Mouse (Mus musculus) heart, embryonic 16.5 days (tissue): ENCODE measurements at regions not wholly inside any gene's neighbourhood (a gene's known extent, or its start where the extent isn't known, plus 50 kb on each side); places are given as distances from the start of the nearest gene placed in this dataset.

Source experiments
- ATAC-seq: fragments of 200-750 bp; cut with Nextera tagmentation; replicated peaks from 2 replicates; pipeline ENCODE4 v1.8.0; 2017; ENCODE audit warnings: moderate number of reproducible peaks; ENCODE audit not compliant: insufficient read depth, low FRiP score; ENCODE audit errors: extremely low read depth
- H3K27ac ChIP-seq: fragments of 300-500 bp; sonication (generic); 2 replicates; pipeline ENCODE4 v1.5.1; 2014; ENCODE audit warnings: mild to moderate bottlenecking, low read length, control low read depth, moderate library complexity
- H3K27me3 ChIP-seq: fragments of 300-500 bp; sonication (generic); 2 replicates; pipeline ENCODE4 v1.6.1; 2014; ENCODE audit warnings: low read length, mixed read lengths; ENCODE audit not compliant: control insufficient read depth, insufficient read depth
- H3K36me3 ChIP-seq: fragments of 300-500 bp; sonication (generic); 2 replicates; pipeline ENCODE4 v1.6.1; 2014; ENCODE audit not compliant: control insufficient read depth, insufficient read depth
- H3K4me1 ChIP-seq: fragments of 300-500 bp; sonication (generic); 2 replicates; pipeline ENCODE4 v1.6.1; 2014; ENCODE audit warnings: low read length, mixed read lengths; ENCODE audit not compliant: control insufficient read depth, insufficient read depth
- H3K4me2 ChIP-seq: fragments of 300-500 bp; sonication (generic); 2 replicates; pipeline ENCODE4 v1.6.1; 2014; ENCODE audit warnings: low read depth, mild to moderate bottlenecking, control low read depth, low read length
- H3K4me3 ChIP-seq: fragments of 300-500 bp; sonication (generic); 2 replicates; pipeline ENCODE4 v1.5.1; 2014; ENCODE audit warnings: mild to moderate bottlenecking, control low read depth, low read length
- H3K9ac ChIP-seq: fragments of 300-500 bp; sonication (generic); 2 replicates; pipeline ENCODE4 v1.6.1; 2014; ENCODE audit warnings: low read length, control low read depth
- H3K9me3 ChIP-seq: fragments of 300-500 bp; sonication (generic); replicated peaks from 2 replicates; pipeline ENCODE4 v1.6.1; 2016; ENCODE audit warnings: low read length; ENCODE audit not compliant: control insufficient read depth
- WGBS: fragments of 180-500 bp; shearing (Covaris S2); extraction: QIAGEN DNeasy Blood & Tissue Kit; methylation state at CpG from one replicate; pipeline ENCODE4 v1.1.7; 2014; 5-methylcytosine and 5-hydroxymethylcytosine counted together

- no peaks in the 10 kb centered on the region for H3K9me3 ChIP-seq
- no peak overlapping the region for H3K9ac ChIP-seq
- no peaks in the 10 kb centered on the region for H3K4me1 ChIP-seq
- no peak overlapping the region for H3K4me3 ChIP-seq
- H3K27ac ChIP-seq: no peak overlapping the region
- H3K36me3 ChIP-seq: no peaks in the 10 kb centered on the region
- H3K4me2 ChIP-seq: no peak overlapping the region
- no peak for ATAC-seq
- WGBS: 86% methylated on average over 6 of the region's 6 CpGs
- no peaks in the 10 kb centered on the region for H3K27me3 ChIP-seq
Observed at GRCm38 (mm10) chr12:12147088-12147687, 114.8 kb upstream of the Fam49a start.

- H3K9ac ChIP-seq: no peak overlapping the region
- no peaks in the 10 kb centered on the region for H3K27me3 ChIP-seq
- 67% methylated on average over 3 of the region's 3 CpGs for WGBS
- H3K27ac ChIP-seq: no peak overlapping the region
- no peak overlapping the region for H3K4me2 ChIP-seq
- H3K4me3 ChIP-seq: no peak overlapping the region
- no peak for ATAC-seq
- no peaks in the 10 kb centered on the region for H3K36me3 ChIP-seq
- no peaks in the 10 kb centered on the region for H3K9me3 ChIP-seq
- no peaks in the 10 kb centered on the region for H3K4me1 ChIP-seq
Observed at GRCm38 (mm10) chr12:12147847-12148246, 114.1 kb upstream of the Fam49a start.

- no peak for ATAC-seq
- H3K9me3 ChIP-seq: no peaks in the 10 kb centered on the region
- no peak overlapping the region for H3K9ac ChIP-seq
- no peak overlapping the region for H3K27ac ChIP-seq
- H3K36me3 ChIP-seq: no peaks in the 10 kb centered on the region
- H3K4me2 ChIP-seq: no peak overlapping the region
- H3K27me3 ChIP-seq: no peaks in the 10 kb centered on the region
- 40% methylated on average over 3 of the region's 3 CpGs for WGBS
- H3K4me3 ChIP-seq: no peak overlapping the region
- H3K4me1 ChIP-seq: no peaks in the 10 kb centered on the region
Observed at GRCm38 (mm10) chr12:12148659-12149399, 113.1 kb upstream of the Fam49a start.

GRCm38 (mm10) chr12:12164411-12164810 is 97.5 kb upstream of the Fam49a start:
- no peak for ATAC-seq
- no peaks in the 10 kb centered on the region for H3K4me1 ChIP-seq
- no peak overlapping the region for H3K9ac ChIP-seq
- H3K4me3 ChIP-seq: no peak overlapping the region
- WGBS: 54% methylated on average over 1 of the region's 1 CpGs
- H3K27me3 ChIP-seq: no peaks in the 10 kb centered on the region
- H3K4me2 ChIP-seq: no peak overlapping the region
- no peaks in the 10 kb centered on the region for H3K9me3 ChIP-seq
- H3K27ac ChIP-seq: no peak overlapping the region
- H3K36me3 ChIP-seq: no peaks in the 10 kb centered on the region

- no peak for ATAC-seq
- Histone ChIP-seq H3K9ac (no peak overlapping the region), H3K27ac (no peak overlapping the region), H3K9me3 (no peaks in the 10 kb centered on the region), H3K4me2 (no peak overlapping the region), H3K4me1 (no peaks in the 10 kb centered on the region), H3K4me3 (no peak overlapping the region), H3K27me3 (no peaks in the 10 kb centered on the region), H3K36me3 (no peaks in the 10 kb centered on the region)
- 71% methylated on average over 2 of the region's 2 CpGs for WGBS
Observed at GRCm38 (mm10) chr12:12170581-12170980, 91.4 kb upstream of the Fam49a start.

- Histone ChIP-seq H3K9me3 (no peaks in the 10 kb centered on the region), H3K9ac (no peak overlapping the region), H3K36me3 (no peaks in the 10 kb centered on the region), H3K4me2 (no peak overlapping the region), H3K27ac (no peak overlapping the region), H3K27me3 (no peaks in the 10 kb centered on the region), H3K4me3 (no peak overlapping the region), H3K4me1 (peaks cover 8% of the 10 kb centered on the region)
- WGBS: 66% methylated on average over 6 of the region's 6 CpGs
- ATAC-seq: no peak
Observed at GRCm38 (mm10) chr12:12172087-12172823, 89.7 kb upstream of the Fam49a start.

- Histone ChIP-seq H3K36me3 (no peaks in the 10 kb centered on the region), H3K4me1 (peaks cover 24% of the 10 kb centered on the region), H3K9ac (peak overlapping the region; percentile 68), H3K27me3 (no peaks in the 10 kb centered on the region), H3K27ac (0 out of 2 replicates have a peak overlapping the region, but pooled peaks have one; percentile 31), H3K9me3 (no peaks in the 10 kb centered on the region), H3K4me2 (peak overlapping the region; percentile 67), H3K4me3 (peak overlapping the region; percentile 50)
- 11% methylated on average over 13 of the region's 13 CpGs for WGBS
- peak; percentile 31; the same call in 1 of the 2 replicates for ATAC-seq
Observed at GRCm38 (mm10) chr12:12176331-12177263, 85.3 kb upstream of the Fam49a start.

- Histone ChIP-seq H3K36me3 (no peaks in the 10 kb centered on the region), H3K27ac (no peak overlapping the region), H3K4me3 (no peak overlapping the region), H3K9ac (no peak overlapping the region), H3K27me3 (no peaks in the 10 kb centered on the region), H3K4me1 (peaks cover 24% of the 10 kb centered on the region), H3K9me3 (no peaks in the 10 kb centered on the region), H3K4me2 (no peak overlapping the region)
- 82% methylated on average over 6 of the region's 6 CpGs for WGBS
- no peak for ATAC-seq
Observed at GRCm38 (mm10) chr12:12177264-12178043, 84.5 kb upstream of the Fam49a start.
